Mouse (Mus musculus) limb, embryonic 13.5 days (tissue): ENCODE data around the gene Efcab6. TPM values are rescaled to one million over a fixed set of nuclear protein-coding genes. Genes with fewer than 3 reads are reported as not detected.

Experiments used
- ATAC-seq: fragments of 200-750 bp; cut with Nextera tagmentation; 2 replicates; pipeline ENCODE4 v1.8.0; 2017; ENCODE audit warnings: low read depth, moderate number of reproducible peaks, moderate TSS enrichment; ENCODE audit not compliant: low FRiP score
- H3K27ac ChIP-seq: fragments of 300-500 bp; sonication (generic); 2 replicates; pipeline ENCODE4 v1.5.1; 2015; ENCODE audit warnings: inconsistent platforms, mild to moderate bottlenecking, moderate library complexity
- H3K27me3 ChIP-seq: fragments of 300-500 bp; sonication (generic); 2 replicates; pipeline ENCODE4 v1.6.1; 2015; ENCODE audit warnings: mild to moderate bottlenecking, inconsistent platforms
- H3K36me3 ChIP-seq: fragments of 300-500 bp; sonication (generic); 2 replicates; pipeline ENCODE4 v1.6.1; 2015; ENCODE audit warnings: inconsistent platforms, mild to moderate bottlenecking, moderate library complexity
- H3K4me1 ChIP-seq: fragments of 300-500 bp; sonication (generic); 2 replicates; pipeline ENCODE4 v1.6.1; 2015; ENCODE audit warnings: inconsistent platforms
- H3K4me2 ChIP-seq: fragments of 300-500 bp; sonication (generic); replicated peaks from 2 replicates; pipeline ENCODE4 v1.6.1; 2015; ENCODE audit warnings: inconsistent platforms, mild to moderate bottlenecking, moderate library complexity
- H3K4me3 ChIP-seq: fragments of 300-500 bp; sonication (generic); 2 replicates; pipeline ENCODE4 v1.5.1; 2015; ENCODE audit warnings: moderate library complexity, mild to moderate bottlenecking, inconsistent platforms
- H3K9ac ChIP-seq: fragments of 300-500 bp; sonication (generic); 2 replicates; pipeline ENCODE4 v1.6.1; 2015; ENCODE audit warnings: mild to moderate bottlenecking, inconsistent platforms
- H3K9me3 ChIP-seq: fragments of 300-500 bp; sonication (generic); 2 replicates; pipeline ENCODE4 v1.6.1; 2016; ENCODE audit warnings: inconsistent platforms
- WGBS: fragments of 180-500 bp; shearing (Covaris S2); methylation state at CpG from one replicate; pipeline ENCODE4 v1.1.7; 2015; 5-methylcytosine and 5-hydroxymethylcytosine counted together
- polyA plus RNA-seq: library from polyadenylated mRNA; unstranded; fragments of >200 nt; fragmentation: Nextera tagmentation; extraction: Ambion mirVana; gene quantifications from 2 replicates; pipeline ENCODE4 v1.2.1, GENCODE M21; 2015

The Efcab6 gene
- polyA plus RNA-seq, 1 experiment from 2014 or later: 0.27 TPM

GRCm38 (mm10) chr15:83958376-83958775 is 106.8 kb downstream of the Efcab6 start:
- 79% methylated on average over 3 of the region's 3 CpGs for WGBS
- ATAC-seq: no peak
- H3K36me3 ChIP-seq: no peaks in the 10 kb centered on the region
- no peak overlapping the region for H3K4me2 ChIP-seq
- peaks cover 14% of the 10 kb centered on the region; the same call in 1 of the 2 replicates for H3K27me3 ChIP-seq
- no peaks in the 10 kb centered on the region for H3K4me1 ChIP-seq
- no peak overlapping the region for H3K4me3 ChIP-seq
- no peak overlapping the region for H3K9ac ChIP-seq
- H3K27ac ChIP-seq: no peak overlapping the region
- H3K9me3 ChIP-seq: no peaks in the 10 kb centered on the region

- H3K27me3 ChIP-seq: 0 out of 2 replicates have a peak, but pooled peaks cover 10% of the 10 kb centered on the region
- H3K4me3 ChIP-seq: no peak overlapping the region
- 87% methylated on average over 7 of the region's 7 CpGs for WGBS
- H3K9me3 ChIP-seq: no peaks in the 10 kb centered on the region
- no peaks in the 10 kb centered on the region for H3K36me3 ChIP-seq
- H3K27ac ChIP-seq: no peak overlapping the region
- no peak for ATAC-seq
- no peaks in the 10 kb centered on the region for H3K4me1 ChIP-seq
- H3K4me2 ChIP-seq: no peak overlapping the region
- H3K9ac ChIP-seq: no peak overlapping the region
Measured at GRCm38 (mm10) chr15:83956996-83957395, 108.2 kb downstream of the Efcab6 start.

- no peaks in the 10 kb centered on the region for H3K4me1 ChIP-seq
- no peaks in the 10 kb centered on the region for H3K36me3 ChIP-seq
- no peaks in the 10 kb centered on the region for H3K9me3 ChIP-seq
- no peak overlapping the region for H3K9ac ChIP-seq
- H3K4me3 ChIP-seq: no peak overlapping the region
- ATAC-seq: no peak
- 72% methylated on average over 8 of the region's 8 CpGs for WGBS
- no peak overlapping the region for H3K27ac ChIP-seq
- 0 out of 2 replicates have a peak, but pooled peaks cover 10% of the 10 kb centered on the region for H3K27me3 ChIP-seq
- no peak overlapping the region for H3K4me2 ChIP-seq
Measured at GRCm38 (mm10) chr15:83955948-83956707, 109.1 kb downstream of the Efcab6 start.

- H3K4me3 ChIP-seq: no peak overlapping the region
- WGBS: 38% methylated on average over 16 of the region's 16 CpGs
- ATAC-seq: no peak
Measured at GRCm38 (mm10) chr15:83949729-83950491, 115.3 kb downstream of the Efcab6 start.

GRCm38 (mm10) chr15:83939703-83940102 is 125.5 kb downstream of the Efcab6 start:
- no peak for ATAC-seq
- no peaks in the 10 kb centered on the region for H3K9me3 ChIP-seq
- no peaks in the 10 kb centered on the region for H3K4me1 ChIP-seq
- H3K36me3 ChIP-seq: no peaks in the 10 kb centered on the region
- no peak overlapping the region for H3K27ac ChIP-seq
- H3K9ac ChIP-seq: no peak overlapping the region
- 38% methylated on average over 5 of the region's 5 CpGs for WGBS
- H3K4me2 ChIP-seq: no peak overlapping the region
- no peaks in the 10 kb centered on the region for H3K27me3 ChIP-seq
- no peak overlapping the region for H3K4me3 ChIP-seq

More at GRCm38 (mm10) chr15:83949729-83950491, 115.3 kb downstream of the Efcab6 start:
- H3K9ac ChIP-seq: no peak overlapping the region
- no peaks in the 10 kb centered on the region for H3K27me3 ChIP-seq
- H3K36me3 ChIP-seq: no peaks in the 10 kb centered on the region
- peaks cover 6% of the 10 kb centered on the region; the same call in 1 of the 2 replicates for H3K4me1 ChIP-seq
- no peak overlapping the region for H3K27ac ChIP-seq
- no peaks in the 10 kb centered on the region for H3K9me3 ChIP-seq
- no peak overlapping the region for H3K4me2 ChIP-seq

GRCm38 (mm10) chr15:83938466-83938865 is 126.7 kb downstream of the Efcab6 start:
- Histone ChIP-seq H3K4me1 (no peaks in the 10 kb centered on the region), H3K27me3 (no peaks in the 10 kb centered on the region), H3K27ac (no peak overlapping the region), H3K9me3 (no peaks in the 10 kb centered on the region), H3K9ac (no peak overlapping the region), H3K4me3 (no peak overlapping the region), H3K36me3 (no peaks in the 10 kb centered on the region), H3K4me2 (no peak overlapping the region)
- no peak for ATAC-seq
- whole genome bisulfite sequencing: 85% methylated on average over 2 of the region's 2 CpGs

GRCm38 (mm10) chr15:83936506-83936905 is 128.7 kb downstream of the Efcab6 start:
- Histone ChIP-seq H3K4me2 (no peak overlapping the region), H3K4me1 (no peaks in the 10 kb centered on the region), H3K27ac (no peak overlapping the region), H3K9ac (no peak overlapping the region), H3K36me3 (no peaks in the 10 kb centered on the region), H3K27me3 (no peaks in the 10 kb centered on the region), H3K4me3 (no peak overlapping the region), H3K9me3 (no peaks in the 10 kb centered on the region)
- 82% methylated on average over 4 of the region's 4 CpGs for WGBS
- ATAC-seq: no peak

GRCm38 (mm10) chr15:83934816-83935215 is 130.4 kb downstream of the Efcab6 start:
- no peak for ATAC-seq

GRCm38 (mm10) chr15:83925338-83925737 is 139.8 kb downstream of the Efcab6 start:
- Histone ChIP-seq H3K4me1 (no peaks in the 10 kb centered on the region), H3K36me3 (no peaks in the 10 kb centered on the region), H3K4me2 (no peak overlapping the region), H3K4me3 (no peak overlapping the region), H3K9me3 (no peaks in the 10 kb centered on the region), H3K27ac (no peak overlapping the region), H3K9ac (no peak overlapping the region), H3K27me3 (no peaks in the 10 kb centered on the region)
- 61% methylated on average over 3 of the region's 3 CpGs for WGBS
- no peak for ATAC-seq

More at GRCm38 (mm10) chr15:83934816-83935215, 130.4 kb downstream of the Efcab6 start:
- Histone ChIP-seq H3K27me3 (no peaks in the 10 kb centered on the region), H3K9me3 (no peaks in the 10 kb centered on the region), H3K36me3 (no peaks in the 10 kb centered on the region), H3K4me1 (no peaks in the 10 kb centered on the region), H3K9ac (no peak overlapping the region), H3K27ac (no peak overlapping the region), H3K4me3 (no peak overlapping the region), H3K4me2 (no peak overlapping the region)
- WGBS: 61% methylated on average over 2 of the region's 2 CpGs

GRCm38 (mm10) chr15:83924656-83925055 is 140.5 kb downstream of the Efcab6 start:
- Histone ChIP-seq H3K27ac (no peak overlapping the region), H3K4me3 (no peak overlapping the region), H3K4me1 (no peaks in the 10 kb centered on the region), H3K9me3 (no peaks in the 10 kb centered on the region), H3K27me3 (no peaks in the 10 kb centered on the region), H3K4me2 (no peak overlapping the region), H3K36me3 (no peaks in the 10 kb centered on the region), H3K9ac (no peak overlapping the region)
- no peak for ATAC-seq
- 14% methylated on average over 4 of the region's 4 CpGs for WGBS

- H3K4me1 ChIP-seq: no peaks in the 10 kb centered on the region
- 88% methylated on average over 10 of the region's 10 CpGs for WGBS
- H3K9ac ChIP-seq: no peak overlapping the region
- no peak overlapping the region for H3K4me3 ChIP-seq
- no peak for ATAC-seq
- H3K27ac ChIP-seq: no peak overlapping the region
- no peaks in the 10 kb centered on the region for H3K9me3 ChIP-seq
- H3K4me2 ChIP-seq: no peak overlapping the region
- no peaks in the 10 kb centered on the region for H3K27me3 ChIP-seq
- no peaks in the 10 kb centered on the region for H3K36me3 ChIP-seq
Measured at GRCm38 (mm10) chr15:83915376-83915775, 149.8 kb downstream of the Efcab6 start.

- no peak for ATAC-seq
- no peak overlapping the region for H3K9ac ChIP-seq
- H3K4me2 ChIP-seq: no peak overlapping the region
- WGBS: 86% methylated on average over 14 of the region's 14 CpGs
- H3K27ac ChIP-seq: no peak overlapping the region
- no peaks in the 10 kb centered on the region for H3K27me3 ChIP-seq
- no peak overlapping the region for H3K4me3 ChIP-seq
- H3K4me1 ChIP-seq: no peaks in the 10 kb centered on the region
- no peaks in the 10 kb centered on the region for H3K9me3 ChIP-seq
- H3K36me3 ChIP-seq: no peaks in the 10 kb centered on the region
Measured at GRCm38 (mm10) chr15:83913028-83913714, 152.0 kb downstream of the Efcab6 start.
